Mouse (Mus musculus): ENCODE data around the gene Plp2.
"Not testable (repeated sequence)": the region's sequence is repeated elsewhere in the genome, so short reads cannot be mapped to it uniquely, and the experiment has no call there.

Plp2 gene

GRCm38 (mm10) chrX:7670921-7671623 is at the start of gene Plp2:
Gene Plp2 (minus strand): TSS chrX:7671390.
- no peak for DNase-seq

GRCm38 (mm10) chrX:7716058-7716457 is 44.9 kb upstream of the Plp2 start:
- DNase-seq: not testable (repeated sequence)

GRCm38 (mm10) chrX:7714135-7714899 is 43.1 kb upstream of the Plp2 start, which contains the start of gene Wdr45:
Gene Wdr45 (plus strand): TSS chrX:7714333.
- DNase-seq: peak; percentile 95

DNA sequence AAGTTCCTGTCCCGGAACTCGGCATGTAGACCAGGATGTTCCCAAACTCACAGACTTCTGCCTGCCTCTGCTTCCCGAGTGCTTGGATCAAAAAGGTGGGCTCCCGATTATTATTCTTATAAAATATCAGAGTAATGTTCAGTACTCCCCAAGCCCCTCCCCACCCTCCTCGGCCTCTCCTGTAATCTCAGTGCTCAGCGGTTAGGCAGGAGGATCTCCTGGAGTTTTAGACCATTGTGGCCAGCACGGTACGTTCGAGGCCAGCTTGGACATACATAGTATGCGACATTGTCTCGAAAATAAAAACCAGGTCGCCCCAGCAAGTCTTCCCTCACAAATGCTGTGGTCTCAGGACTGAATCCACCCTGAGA is 42.6 kb upstream of the Plp2 start:
- not testable (repeated sequence) for DNase-seq

DNA sequence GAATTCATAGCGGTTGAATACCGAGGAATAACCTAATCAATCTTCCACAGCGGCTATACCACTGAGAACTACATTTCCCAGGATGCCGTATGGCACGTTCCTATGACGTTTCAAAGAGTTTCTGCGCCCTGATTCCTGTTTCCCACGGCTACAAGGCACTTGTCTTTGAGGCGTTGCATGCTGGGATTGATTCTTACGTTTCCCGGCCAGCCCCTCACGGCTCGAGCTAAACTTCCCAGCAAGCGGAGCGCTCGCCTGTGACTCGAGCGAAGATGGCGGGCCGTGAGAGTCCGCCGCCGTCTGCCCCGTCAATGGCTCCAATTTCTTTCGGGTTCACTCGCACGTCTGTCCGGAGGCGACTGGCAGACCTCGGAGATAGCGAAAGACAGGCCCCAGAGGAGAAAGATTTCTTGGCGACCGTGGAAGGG is 25.8 kb upstream of the Plp2 start, which contains the start of gene Gpkow:
Gpkow (plus strand) TSS at position 178 of the 428 bp plus-strand sequence.
- DNase-seq: peak; percentile 92

GRCm38 (mm10) chrX:7696520-7696919 is 25.3 kb upstream of the Plp2 start:
- DNase-seq: no peak

GRCm38 (mm10) chrX:7692862-7693261 is 21.7 kb upstream of the Plp2 start:
- DNase-seq: no peak

DNA sequence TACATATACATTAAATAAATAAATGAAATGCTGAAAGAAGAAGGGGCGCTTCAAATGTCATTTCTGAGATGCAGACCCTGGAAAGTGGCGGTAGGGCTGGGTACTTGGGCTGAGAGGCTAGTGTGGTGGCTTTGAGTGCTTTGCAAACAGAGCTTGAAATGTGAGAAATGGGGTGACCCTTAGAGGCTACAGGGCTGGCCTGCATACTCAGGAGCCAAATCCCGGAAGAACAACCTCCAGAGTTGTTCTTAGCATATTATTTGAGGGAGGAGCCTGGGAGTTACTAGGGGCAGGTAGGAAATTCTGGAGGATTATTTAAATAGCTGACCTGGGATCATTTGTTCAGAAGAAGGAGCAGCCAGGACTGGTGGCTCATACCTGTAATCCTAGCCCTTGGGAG is 19.3 kb upstream of the Plp2 start:
- DNase-seq: no peak

DNA sequence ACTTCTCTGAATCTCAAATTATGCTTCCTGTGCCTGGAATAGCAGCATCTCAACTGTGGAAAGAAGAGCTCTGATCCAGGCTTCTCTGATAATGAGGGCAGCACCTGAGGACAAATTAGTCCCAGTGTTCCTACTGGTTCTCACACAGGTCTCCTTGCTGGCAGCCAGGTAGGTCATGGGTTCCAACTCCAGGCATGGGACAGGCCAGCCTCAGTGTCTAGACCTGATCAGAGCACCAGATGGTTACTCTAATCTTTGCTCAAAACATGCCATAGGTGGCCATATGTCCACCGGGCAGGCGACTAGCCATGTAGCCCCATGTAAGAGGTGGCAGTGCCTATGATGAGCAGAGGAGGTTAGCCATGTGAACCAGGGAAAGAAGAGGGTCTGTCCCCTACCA is 17.1 kb upstream of the Plp2 start:
- no peak for DNase-seq

DNA sequence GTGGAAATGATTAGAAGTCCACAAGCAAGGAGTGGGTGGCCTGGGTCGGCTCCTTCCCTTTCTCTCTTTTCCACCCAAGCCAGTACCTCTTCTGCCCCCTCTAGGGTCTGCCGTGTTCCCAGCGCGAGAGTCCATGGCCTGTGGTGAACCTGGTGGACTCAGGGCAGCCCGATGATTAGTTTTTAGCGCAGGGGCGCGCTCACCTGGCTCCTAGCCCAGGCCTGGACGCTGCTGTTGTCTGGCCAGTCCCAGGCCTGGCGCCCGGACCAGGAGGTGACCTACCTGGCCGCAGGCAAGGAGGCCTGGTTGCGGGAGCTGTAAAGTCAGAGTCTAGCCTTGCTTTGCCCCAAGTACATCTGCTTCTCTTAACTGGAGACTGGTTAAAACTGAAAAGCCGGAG is 9.7 kb upstream of the Plp2 start, which contains the start of gene Magix:
Magix (minus strand) TSS at position 388 of the 400 bp plus-strand sequence.
- no peak for DNase-seq

DNA sequence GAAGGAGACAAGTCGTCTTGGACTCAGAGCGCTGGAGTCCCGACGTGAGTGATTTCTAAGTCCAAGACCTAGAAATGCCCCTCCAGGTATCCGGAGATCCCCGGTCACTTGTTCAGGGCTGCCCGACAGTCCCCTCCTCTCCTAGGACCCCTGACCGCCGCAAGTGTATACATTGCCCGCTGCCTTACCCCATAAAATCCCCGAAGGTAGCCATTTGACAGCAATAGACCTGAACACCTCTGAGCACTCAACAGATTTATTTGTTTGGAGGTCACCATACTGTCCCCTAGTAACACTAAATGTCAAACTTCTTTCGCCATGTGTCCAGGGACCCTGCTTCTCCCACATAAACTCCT is 8.8 kb upstream of the Plp2 start:
- DNase-seq: no peak

GRCm38 (mm10) chrX:7679405-7680056 is 8.3 kb upstream of the Plp2 start:
- peak; percentile 85 for DNase-seq

- no peak for DNase-seq
These were observed 7.8 kb upstream of the Plp2 start for GRCm38 (mm10) chrX:7678986-7679385.

- DNase-seq: no peak
These were observed 3.8 kb upstream of the Plp2 start for GRCm38 (mm10) chrX:7675001-7675380.

GRCm38 (mm10) chrX:7674284-7675000 is 3.3 kb upstream of the Plp2 start:
- DNase-seq: no peak

DNA sequence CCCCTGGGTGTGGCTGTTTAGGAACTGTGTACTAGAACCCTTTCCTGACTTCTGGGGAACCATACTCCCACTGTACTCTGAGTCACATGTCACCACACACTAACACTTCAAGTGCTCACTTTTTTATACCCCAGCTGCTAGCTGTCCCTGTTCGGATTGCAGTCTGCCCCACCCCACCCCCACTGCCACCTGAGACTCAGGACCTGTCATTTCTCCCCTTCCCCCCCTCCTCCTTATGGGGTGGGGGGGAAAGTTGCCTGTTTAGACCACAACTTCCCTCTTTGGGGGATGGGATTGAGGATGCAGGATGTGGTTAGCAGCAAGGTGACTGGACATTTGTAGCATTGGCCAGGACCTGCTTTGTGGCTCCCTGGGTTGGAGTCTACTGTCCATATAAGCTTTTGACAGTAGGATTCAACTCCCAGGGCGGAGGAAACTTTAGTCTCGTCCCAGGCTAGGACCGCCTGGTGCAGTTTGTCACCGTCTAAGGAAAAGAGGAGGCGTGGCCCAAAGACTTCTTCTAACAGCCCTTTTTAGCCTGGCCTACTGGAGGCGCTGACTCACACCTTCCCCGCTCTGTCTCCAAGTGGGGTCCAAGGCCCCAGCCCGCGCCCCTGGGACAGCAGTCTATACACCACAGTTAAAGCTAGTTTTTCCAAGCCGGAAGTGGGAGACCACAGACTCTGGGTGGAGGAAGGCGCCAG is 2.5 kb upstream of the Plp2 start:
- no peak for DNase-seq

- no peak for DNase-seq
These were observed 1.5 kb upstream of the Plp2 start for GRCm38 (mm10) chrX:7672739-7673138.

GRCm38 (mm10) chrX:7670390-7670881 is 754 bp downstream of the Plp2 start:
- no peak for DNase-seq

- no peak for DNase-seq
These were observed 5.3 kb downstream of the Plp2 start for GRCm38 (mm10) chrX:7665739-7666502.

- DNase-seq: no peak
These were observed 6.4 kb downstream of the Plp2 start for GRCm38 (mm10) chrX:7664791-7665190.

GRCm38 (mm10) chrX:7662936-7663335 is 8.3 kb downstream of the Plp2 start:
- no peak for DNase-seq
